Mouse (Mus musculus) ES-Bruce4 (cell line): Measurements from ENCODE around the gene Acot7. TPM values are rescaled to one million over a fixed set of nuclear protein-coding genes. Genes with fewer than 3 reads are reported as not detected.
A peak's percentile ranks its signal among the peaks of the same experiment; 100 is the strongest.

Experiments
- H3K27ac ChIP-seq: 2 replicates; pipeline ENCODE4 v1.5.1; 2012; ENCODE audit warnings: low read length, inconsistent platforms; ENCODE audit not compliant: insufficient read depth
- H3K27me3 ChIP-seq: 2 replicates; pipeline ENCODE4 v1.6.1; 2012; ENCODE audit warnings: mild to moderate bottlenecking, low read length, inconsistent platforms; ENCODE audit not compliant: control insufficient read depth, poor library complexity, insufficient read depth, severe bottlenecking
- H3K36me3 ChIP-seq: 2 replicates; pipeline ENCODE4 v1.6.1; 2012; ENCODE audit warnings: inconsistent platforms, mild to moderate bottlenecking, low read length, moderate library complexity; ENCODE audit not compliant: control insufficient read depth, poor library complexity, insufficient read depth, severe bottlenecking
- H3K4me1 ChIP-seq: one replicate; pipeline ENCODE4 v1.8.1; 2011; ENCODE audit warnings: low read length; ENCODE audit not compliant: control insufficient read depth, insufficient read depth
- H3K4me3 ChIP-seq: 2 replicates; pipeline ENCODE4 v1.5.1; 2011; ENCODE audit warnings: low read depth, mild to moderate bottlenecking, low read length
- H3K9ac ChIP-seq: 2 replicates; pipeline ENCODE4 v1.6.1; 2012; ENCODE audit warnings: low read depth, mild to moderate bottlenecking, inconsistent platforms; ENCODE audit not compliant: poor library complexity, severe bottlenecking
- H3K9me3 ChIP-seq: replicated peaks from 2 replicates; pipeline ENCODE4 v1.6.1; 2012; ENCODE audit warnings: mild to moderate bottlenecking, low read length, inconsistent platforms; ENCODE audit not compliant: control insufficient read depth, poor library complexity, insufficient read depth, severe bottlenecking
- CTCF ChIP-seq: IDR thresholded peaks from one replicate; pipeline ENCODE4 v1.8.1; 2011; ENCODE audit warnings: low read depth, low read length
- EP300 ChIP-seq: IDR thresholded peaks from 2 replicates; pipeline ENCODE4 v1.6.1; 2011; ENCODE audit warnings: low read depth, low read length; ENCODE audit not compliant: insufficient read depth
- POLR2A ChIP-seq: IDR thresholded peaks from one replicate; pipeline ENCODE4 v1.8.1; 2011; ENCODE audit warnings: low read length; ENCODE audit not compliant: insufficient read depth
- polyA plus RNA-seq: library from polyadenylated mRNA; stranded (reverse); fragments of >200 nt; gene quantifications from 2 replicates; pipeline ENCODE4 v1.2.4, GENCODE M21; 2011; ENCODE audit warnings: low read depth; ENCODE audit not compliant: missing spikeins, insufficient read depth, insufficient read length

Acot7 gene
- polyA plus RNA-seq, 1 experiment = 49.5 TPM

DNA sequence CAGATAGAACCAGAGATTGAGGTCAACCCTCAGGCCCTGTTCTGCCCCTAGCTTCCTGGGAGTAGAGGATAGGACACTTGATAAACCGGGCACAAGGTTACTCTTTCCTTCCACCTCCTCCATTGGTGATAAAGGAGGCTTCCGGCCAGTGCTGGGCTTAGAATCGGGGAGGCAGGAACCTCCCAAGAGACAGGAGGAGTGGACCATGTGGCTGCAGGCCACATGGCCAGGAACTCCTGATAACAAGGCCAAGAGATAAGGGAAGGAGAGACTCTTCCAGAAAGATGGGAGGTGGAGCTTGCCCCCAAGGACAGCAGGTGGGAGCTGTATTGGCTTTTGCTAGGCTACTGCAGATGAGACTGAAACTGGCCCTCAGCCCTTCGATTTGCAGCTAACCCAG is 27.4 kb upstream of the Acot7 start:
- H3K27me3 ChIP-seq = no peaks in the 10 kb centered on the region

DNA sequence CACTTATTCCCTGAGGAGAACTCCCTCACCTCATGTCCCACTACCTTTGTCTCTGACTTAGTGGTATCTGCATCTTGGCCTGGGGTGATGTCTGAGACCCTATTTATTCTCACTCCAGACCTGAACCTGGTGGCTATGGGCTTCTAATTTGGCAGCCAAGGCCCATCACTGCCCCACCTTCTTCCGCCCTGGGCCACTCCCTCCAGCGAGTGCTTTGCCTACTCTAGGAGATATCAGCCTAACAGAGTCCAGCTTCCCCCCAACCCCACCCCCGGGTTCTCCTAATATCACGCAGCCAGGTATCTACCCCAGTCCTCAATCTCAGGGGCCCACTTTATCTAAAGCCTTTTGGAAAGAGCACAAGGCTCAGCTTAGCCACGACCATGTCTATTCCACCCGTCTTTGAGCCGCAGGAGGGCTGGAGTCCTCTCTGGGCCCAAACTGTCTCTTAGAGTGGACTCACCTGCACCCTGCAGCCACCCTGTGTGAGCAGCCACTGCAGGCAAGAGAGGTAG is 26.4 kb upstream of the Acot7 start:
- no peak overlapping the region for H3K27ac ChIP-seq

More for the DNA sequence above, 27.4 kb upstream of the Acot7 start:
- Histone ChIP-seq H3K27ac (no peak overlapping the region), H3K36me3 (no peaks in the 10 kb centered on the region), H3K4me3 (no peak overlapping the region), H3K4me1 (no peaks in the 10 kb centered on the region), H3K9ac (no peak overlapping the region), H3K9me3 (no peaks in the 10 kb centered on the region)
- no peak for TF ChIP-seq EP300
- no peak for TF ChIP-seq POLR2A
- TF ChIP-seq CTCF = no peak

DNA sequence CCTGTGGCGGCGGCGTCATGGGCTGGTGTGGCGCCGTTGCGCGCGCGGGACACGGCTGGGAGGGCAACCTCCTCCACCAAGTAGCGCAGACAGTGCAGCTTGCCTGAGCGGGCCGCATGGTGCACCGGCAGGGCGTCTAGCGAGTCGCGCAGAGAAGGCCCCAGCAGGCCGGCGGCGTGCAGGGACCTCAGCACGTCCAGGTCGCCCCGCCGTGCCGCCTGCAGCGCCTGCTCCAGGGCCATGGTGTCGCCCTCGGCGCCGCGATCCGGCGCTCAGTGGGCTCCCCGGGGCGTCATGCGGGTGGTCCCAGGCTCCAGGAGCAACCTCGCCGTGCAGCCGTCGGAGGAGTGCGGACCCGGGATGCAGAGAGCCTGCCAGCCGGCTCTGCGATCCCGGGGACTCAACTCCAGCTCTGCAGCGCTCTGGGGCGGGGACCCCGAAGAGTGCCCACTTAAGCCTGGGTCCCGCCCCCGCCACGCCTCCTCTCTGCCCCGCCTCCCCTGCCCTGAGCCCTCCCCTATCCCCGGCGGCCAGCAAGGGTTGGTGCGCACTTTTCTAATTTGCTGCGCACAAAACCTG is 25.9 kb upstream of the Acot7 start, which contains the start of gene Espn:
Espn (minus strand) TSS at position 406 of the 579 bp plus-strand sequence.
- Histone ChIP-seq H3K27me3 (no peaks in the 10 kb centered on the region), H3K27ac (no peak within 1 kb of the TSS), H3K9ac (peak within 1 kb of the TSS; percentile 52), H3K4me1 (no peaks in the 10 kb centered on the region), H3K4me3 (peak within 1 kb of the TSS; percentile 70), H3K9me3 (no peaks in the 10 kb centered on the region), H3K36me3 (no peaks in the 10 kb centered on the region)
- no peak for TF ChIP-seq CTCF
- no peak for TF ChIP-seq POLR2A
- TF ChIP-seq EP300 = no peak

More for the DNA sequence above, 26.4 kb upstream of the Acot7 start:
- H3K9me3 ChIP-seq = no peaks in the 10 kb centered on the region
- no peaks in the 10 kb centered on the region for H3K27me3 ChIP-seq
- no peaks in the 10 kb centered on the region for H3K4me1 ChIP-seq
- H3K9ac ChIP-seq = peak overlapping the region; percentile 52
- TF ChIP-seq EP300 = no peak
- TF ChIP-seq CTCF = no peak
- no peak for TF ChIP-seq POLR2A
- peak overlapping the region; percentile 70 for H3K4me3 ChIP-seq
- H3K36me3 ChIP-seq = no peaks in the 10 kb centered on the region

DNA sequence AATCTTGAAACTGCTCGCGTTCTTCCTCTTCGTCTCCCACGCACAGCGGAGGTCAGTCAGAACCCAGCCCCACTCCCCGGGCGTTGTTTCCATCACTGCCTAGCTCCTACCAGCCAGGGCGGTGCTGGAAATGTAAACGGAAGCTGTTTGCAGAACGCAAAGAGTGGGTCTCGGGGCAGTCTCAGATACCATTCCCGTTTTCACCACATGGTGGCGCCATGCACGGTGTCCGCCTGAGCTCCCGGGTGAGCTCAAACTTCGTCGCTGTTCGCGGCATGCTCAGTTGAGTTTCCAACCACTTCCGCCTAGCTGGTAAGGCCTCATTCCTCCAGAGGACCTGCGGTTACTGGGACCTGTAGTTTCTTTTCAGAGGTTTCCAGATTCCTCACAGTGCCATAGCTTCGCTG is 24.2 kb upstream of the Acot7 start:
- no peaks in the 10 kb centered on the region for H3K9me3 ChIP-seq
- H3K27me3 ChIP-seq = no peaks in the 10 kb centered on the region; the same call in 1 of the 2 replicates
- no peaks in the 10 kb centered on the region for H3K4me1 ChIP-seq
- no peak overlapping the region for H3K9ac ChIP-seq
- no peak overlapping the region for H3K27ac ChIP-seq
- no peaks in the 10 kb centered on the region for H3K36me3 ChIP-seq
- TF ChIP-seq EP300 (0 out of 2 replicates have a peak, but pooled peaks have one; percentile 46), POLR2A (no peak), CTCF (peak; percentile 98)
- H3K4me3 ChIP-seq = peak overlapping the region; percentile 24

DNA sequence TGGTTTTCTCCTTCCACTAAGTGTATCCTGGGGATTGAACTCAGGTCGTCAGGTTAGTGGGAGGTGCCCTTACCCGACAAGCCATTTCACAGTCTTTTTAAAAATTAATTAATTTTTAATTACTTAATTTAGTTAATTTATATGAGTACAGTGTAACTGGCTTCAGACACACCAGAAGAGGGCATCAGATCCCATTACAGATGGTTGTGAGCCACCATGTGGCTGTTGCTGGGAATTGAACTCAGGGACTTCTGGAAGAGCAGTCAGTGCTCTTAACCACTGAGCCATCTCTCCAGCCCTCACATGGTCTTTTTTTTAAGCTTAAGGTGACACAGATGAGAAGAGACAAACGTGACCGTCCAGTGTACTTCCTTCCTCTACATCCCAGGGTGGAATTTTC is 22.9 kb upstream of the Acot7 start:
- Histone ChIP-seq H3K4me3 (no peak overlapping the region), H3K36me3 (no peaks in the 10 kb centered on the region), H3K27ac (no peak overlapping the region), H3K9ac (no peak overlapping the region), H3K27me3 (no peaks in the 10 kb centered on the region; the same call in 1 of the 2 replicates), H3K4me1 (no peaks in the 10 kb centered on the region), H3K9me3 (no peaks in the 10 kb centered on the region)
- TF ChIP-seq CTCF = peak; percentile 2
- TF ChIP-seq EP300 = no peak
- no peak for TF ChIP-seq POLR2A

DNA sequence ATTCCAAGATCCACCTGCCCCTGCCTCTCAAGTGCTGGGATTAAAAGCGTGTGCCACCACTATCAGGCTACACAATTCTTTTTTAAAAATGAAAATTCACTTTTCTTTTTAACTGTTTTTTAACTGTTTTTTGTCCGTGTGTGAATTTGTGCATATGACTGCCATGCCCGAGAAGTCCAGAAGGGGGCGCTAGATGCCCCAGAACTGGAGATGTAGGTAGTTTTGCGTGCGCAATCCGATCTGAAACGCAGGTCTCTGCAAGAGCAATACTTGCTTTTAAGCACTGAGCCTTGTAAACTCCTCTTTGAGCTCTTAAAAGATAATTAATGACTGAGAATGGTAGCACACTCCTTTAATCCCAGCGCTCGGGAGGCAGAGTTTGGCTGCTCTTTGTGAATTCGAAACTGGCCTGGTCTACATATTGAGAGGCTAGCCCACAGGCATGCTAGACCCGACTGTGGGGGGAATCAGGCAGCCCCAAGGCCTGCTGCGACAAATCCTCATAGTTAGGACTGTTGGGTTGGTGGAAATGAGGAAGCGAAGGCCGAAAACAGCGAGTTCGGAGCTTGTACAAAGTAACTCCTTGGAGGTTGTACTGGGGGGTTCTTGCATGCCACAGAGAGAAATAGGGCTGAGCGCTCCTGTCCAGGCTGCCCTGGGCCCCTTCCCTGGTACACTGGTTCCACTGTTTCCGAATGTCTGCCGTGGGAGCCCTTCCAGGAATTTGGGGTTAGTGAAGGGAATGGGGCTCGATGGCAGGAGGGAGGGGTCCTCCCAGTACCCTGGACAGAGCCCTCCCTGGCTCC is 20.0 kb upstream of the Acot7 start:
- H3K4me1 ChIP-seq = no peaks in the 10 kb centered on the region
- no peaks in the 10 kb centered on the region; the same call in 1 of the 2 replicates for H3K27me3 ChIP-seq
- TF ChIP-seq CTCF (peak; percentile 82), POLR2A (no peak)
- no peaks in the 10 kb centered on the region for H3K9me3 ChIP-seq
- no peak overlapping the region for H3K9ac ChIP-seq
- no peak overlapping the region for H3K27ac ChIP-seq
- peak overlapping the region; percentile 71; the same call in 1 of the 2 replicates for H3K4me3 ChIP-seq
- no peaks in the 10 kb centered on the region for H3K36me3 ChIP-seq
